Mouse (Mus musculus) kidney, postnatal 36 days (tissue): ENCODE results near the gene Tmcc2.

Experiments used
- DNase-seq, 2 experiments: peaks; one replicate each; pipeline ENCODE4 v3.0.0; 2021 to 2022; ENCODE audit warnings: mixed read lengths in 2 of 2

Gene Tmcc2

GRCm38 (mm10) chr1:132389886-132390585 lies 1.0 kb downstream of the Tmcc2 start:
- DNase-seq = peak; percentile 77 to 81

GRCm38 (mm10) chr1:132388813-132389803 lies 2.0 kb downstream of the Tmcc2 start:
- peak in 1 of 2 experiments; percentile 72 for DNase-seq

GRCm38 (mm10) chr1:132387943-132388342 lies 3.1 kb downstream of the Tmcc2 start:
- DNase-seq = no peak

GRCm38 (mm10) chr1:132386266-132386665 lies 4.8 kb downstream of the Tmcc2 start:
- DNase-seq = no peak

GRCm38 (mm10) chr1:132385711-132386110 lies 5.4 kb downstream of the Tmcc2 start:
- DNase-seq = no peak

- DNase-seq = no peak
Measured at GRCm38 (mm10) chr1:132385266-132385665, 5.8 kb downstream of the Tmcc2 start.

GRCm38 (mm10) chr1:132384001-132384554 lies 7.0 kb downstream of the Tmcc2 start:
- peak in 1 of 2 experiments; percentile 61 for DNase-seq

GRCm38 (mm10) chr1:132381929-132382328 lies 9.2 kb downstream of the Tmcc2 start:
- no peak for DNase-seq

GRCm38 (mm10) chr1:132380550-132381100 lies 10.5 kb downstream of the Tmcc2 start:
- no peak for DNase-seq

GRCm38 (mm10) chr1:132377811-132378210 lies 13.3 kb downstream of the Tmcc2 start:
- no peak for DNase-seq

- DNase-seq = peak; percentile 45 to 69
Measured at GRCm38 (mm10) chr1:132377055-132377365, 14.1 kb downstream of the Tmcc2 start.

GRCm38 (mm10) chr1:132376211-132377054 lies 14.6 kb downstream of the Tmcc2 start:
- peak in 1 of 2 experiments; percentile 1 for DNase-seq

GRCm38 (mm10) chr1:132375256-132375655 lies 15.8 kb downstream of the Tmcc2 start:
- no peak for DNase-seq

- no peak for DNase-seq
Measured at GRCm38 (mm10) chr1:132374873-132375244, 16.2 kb downstream of the Tmcc2 start.

GRCm38 (mm10) chr1:132374140-132374872 lies 16.8 kb downstream of the Tmcc2 start:
- DNase-seq = peak; percentile 91

GRCm38 (mm10) chr1:132372896-132373534 lies 18.1 kb downstream of the Tmcc2 start:
- DNase-seq = peak; percentile 44 to 73

GRCm38 (mm10) chr1:132372354-132372753 lies 18.7 kb downstream of the Tmcc2 start:
- no peak for DNase-seq

- DNase-seq = peak; percentile 53 to 71
Measured at GRCm38 (mm10) chr1:132371298-132372081, 19.6 kb downstream of the Tmcc2 start.

GRCm38 (mm10) chr1:132370681-132371173 lies 20.4 kb downstream of the Tmcc2 start:
- no peak for DNase-seq
